Mouse (Mus musculus): ENCODE measurements at regions not wholly inside any gene's neighbourhood (a gene's known extent, or its start where the extent isn't known, plus 50 kb on each side); places are given as distances from the start of the nearest gene placed in this dataset.

GRCm38 (mm10) chr6:51012086-51012830 is 358.0 kb upstream of the Npvf start:
- DNase-seq (ENCODE audit: low spot score), result peak; percentile 22

GRCm38 (mm10) chr6:51015735-51016134 is 361.5 kb upstream of the Npvf start:
- no peak for DNase-seq (ENCODE audit: low spot score)

- no peak for DNase-seq (ENCODE audit: low spot score)
Observed at GRCm38 (mm10) chr6:51016441-51017070, 362.3 kb upstream of the Npvf start.

- DNase-seq (ENCODE audit: low spot score), result no peak
Observed at GRCm38 (mm10) chr6:51017260-51017999, 363.2 kb upstream of the Npvf start.

GRCm38 (mm10) chr6:51021206-51021605 is 367.0 kb upstream of the Npvf start:
- DNase-seq (ENCODE audit: low spot score), result no peak

- DNase-seq (ENCODE audit: low spot score), result no peak
Observed at GRCm38 (mm10) chr6:51023361-51023760, 369.1 kb upstream of the Npvf start.

- DNase-seq (ENCODE audit: low spot score), result no peak
Observed at GRCm38 (mm10) chr6:51024756-51025155, 370.5 kb upstream of the Npvf start.

- DNase-seq (ENCODE audit: low spot score), result no peak
Observed at GRCm38 (mm10) chr6:51025411-51025810, 371.2 kb upstream of the Npvf start.

GRCm38 (mm10) chr6:51027296-51027695 is 373.1 kb upstream of the Npvf start:
- DNase-seq (ENCODE audit: low spot score), result no peak

GRCm38 (mm10) chr6:51029516-51029915 is 375.3 kb upstream of the Npvf start:
- no peak for DNase-seq (ENCODE audit: low spot score)

- no peak for DNase-seq (ENCODE audit: low spot score)
Observed at GRCm38 (mm10) chr6:51029953-51030352, 375.7 kb upstream of the Npvf start.

GRCm38 (mm10) chr6:51033835-51034234 is 379.6 kb upstream of the Npvf start:
- no peak for DNase-seq (ENCODE audit: low spot score)

GRCm38 (mm10) chr6:51036074-51036473 is 381.8 kb upstream of the Npvf start:
- DNase-seq (ENCODE audit: low spot score), result no peak

GRCm38 (mm10) chr6:51036553-51036952 is 382.3 kb upstream of the Npvf start:
- no peak for DNase-seq (ENCODE audit: low spot score)

GRCm38 (mm10) chr6:51036956-51037355 is 382.7 kb upstream of the Npvf start:
- DNase-seq (ENCODE audit: low spot score), result no peak

- no peak for DNase-seq (ENCODE audit: low spot score)
Observed at GRCm38 (mm10) chr6:51039486-51040180, 385.4 kb upstream of the Npvf start.

- no peak for DNase-seq (ENCODE audit: low spot score)
Observed at GRCm38 (mm10) chr6:51043970-51044369, 388.5 kb upstream of the Nfe2l3 start.

GRCm38 (mm10) chr6:51044873-51045272 is 387.6 kb upstream of the Nfe2l3 start:
- no peak for DNase-seq (ENCODE audit: low spot score)

GRCm38 (mm10) chr6:51052451-51052921 is 380.0 kb upstream of the Nfe2l3 start:
- DNase-seq (ENCODE audit: low spot score), result no peak

GRCm38 (mm10) chr6:51057229-51057628 is 375.2 kb upstream of the Nfe2l3 start:
- no peak for DNase-seq (ENCODE audit: low spot score)

GRCm38 (mm10) chr6:51059923-51060847 is 372.3 kb upstream of the Nfe2l3 start:
- no peak for DNase-seq (ENCODE audit: low spot score)

Data from testis, postnatal 14 days (tissue).